Mouse (Mus musculus): ENCODE results near the gene Ssbp2.

Gene Ssbp2

GRCm38 (mm10) chr13:91459896-91460620 is at the start of gene Ssbp2:
Gene Ssbp2 (plus strand): TSS chr13:91460283.
- DNase-seq (ENCODE audit: low read depth), result no peak

- no peak for DNase-seq (ENCODE audit: low read depth)
Observed at GRCm38 (mm10) chr13:91413752-91414503, 46.2 kb upstream of the Ssbp2 start.

- DNase-seq (ENCODE audit: low read depth), result no peak
Observed at GRCm38 (mm10) chr13:91415896-91416295, 44.2 kb upstream of the Ssbp2 start.

- DNase-seq (ENCODE audit: low read depth), result no peak
Observed at GRCm38 (mm10) chr13:91416698-91417097, 43.4 kb upstream of the Ssbp2 start.

GRCm38 (mm10) chr13:91421387-91421949 is 38.6 kb upstream of the Ssbp2 start:
- peak; percentile 32 for DNase-seq (ENCODE audit: low read depth)

- no peak for DNase-seq (ENCODE audit: low read depth)
Observed at GRCm38 (mm10) chr13:91430867-91431266, 29.2 kb upstream of the Ssbp2 start.

GRCm38 (mm10) chr13:91431392-91432355 is 28.4 kb upstream of the Ssbp2 start:
- peak; percentile 60 for DNase-seq (ENCODE audit: low read depth)

GRCm38 (mm10) chr13:91433021-91433420 is 27.1 kb upstream of the Ssbp2 start:
- no peak for DNase-seq (ENCODE audit: low read depth)

GRCm38 (mm10) chr13:91437931-91438330 is 22.2 kb upstream of the Ssbp2 start:
- no peak for DNase-seq (ENCODE audit: low read depth)

- DNase-seq (ENCODE audit: low read depth), result no peak
Observed at GRCm38 (mm10) chr13:91441476-91441875, 18.6 kb upstream of the Ssbp2 start.

GRCm38 (mm10) chr13:91446728-91447127 is 13.4 kb upstream of the Ssbp2 start:
- DNase-seq (ENCODE audit: low read depth), result no peak

- no peak for DNase-seq (ENCODE audit: low read depth)
Observed at GRCm38 (mm10) chr13:91448936-91449335, 11.1 kb upstream of the Ssbp2 start.

- DNase-seq (ENCODE audit: low read depth), result no peak
Observed at GRCm38 (mm10) chr13:91451405-91452166, 8.5 kb upstream of the Ssbp2 start.

GRCm38 (mm10) chr13:91452269-91452668 is 7.8 kb upstream of the Ssbp2 start:
- DNase-seq (ENCODE audit: low read depth), result no peak

- no peak for DNase-seq (ENCODE audit: low read depth)
Observed at GRCm38 (mm10) chr13:91453236-91453635, 6.8 kb upstream of the Ssbp2 start.

- DNase-seq (ENCODE audit: low read depth), result no peak
Observed at GRCm38 (mm10) chr13:91456041-91456440, 4.0 kb upstream of the Ssbp2 start.

GRCm38 (mm10) chr13:91456735-91457134 is 3.3 kb upstream of the Ssbp2 start:
- DNase-seq (ENCODE audit: low read depth), result no peak

GRCm38 (mm10) chr13:91457974-91458373 is 2.1 kb upstream of the Ssbp2 start:
- DNase-seq (ENCODE audit: low read depth), result no peak

- no peak for DNase-seq (ENCODE audit: low read depth)
Observed at GRCm38 (mm10) chr13:91459489-91459888, 594 bp upstream of the Ssbp2 start.

GRCm38 (mm10) chr13:91460621-91461284 is 670 bp downstream of the Ssbp2 start:
- peak; percentile 80 for DNase-seq (ENCODE audit: low read depth)

- no peak for DNase-seq (ENCODE audit: low read depth)
Observed at GRCm38 (mm10) chr13:91461299-91461698, 1.2 kb downstream of the Ssbp2 start.
